ENCODE assay signal across 17 mouse cellular contexts in genomic region chr5:72938421-72938820, GRCm38 (mm10). TPM values are rescaled to one million over a fixed set of nuclear protein-coding genes. Genes with fewer than 3 reads are reported as not detected.
DNase-seq lines count a peak whose midpoint lies in the region; TF ChIP-seq lines count a peak whose summit lies in the region.
"Not testable (repeated sequence)": the region's sequence is repeated elsewhere in the genome, so short reads cannot be mapped to it uniquely, and the experiment has no call there.
"Had no signal": no experiment of that assay in that cellular context is flagged by ENCODE, and none has a peak within 500 bp of the region (broad histone marks: within the 10 kb centered on the region; RNA-seq: fewer than 3 reads in every experiment).

No protein-coding gene starts in this region.

- not testable (repeated sequence) for TF ChIP-seq CTCF in spleen, adult 2 months (IDR thresholded peaks at IDR 0.05; ENCODE audit: extremely low read depth, insufficient read depth, insufficient read length, insufficient replicate concordance); thymus, adult 2 months (IDR thresholded peaks at IDR 0.05; ENCODE audit: borderline replicate concordance, control insufficient read depth, extremely low read depth, insufficient read depth, low read length, poor library complexity)

- H3K4me1 ChIP-seq in megakaryocyte, embryonic 14.5 days, result peaks cover 61% of the 10 kb centered on the region
- H3K4me1 ChIP-seq in spleen, adult 2 months (ENCODE audit: control insufficient read depth, insufficient read depth, insufficient read length); thymus, adult 2 months (replicated peaks; ENCODE audit: control insufficient read depth, insufficient read depth, low read length): not testable (repeated sequence)

- not testable (repeated sequence) for TF ChIP-seq POLR2A in spleen, adult 2 months (IDR thresholded peaks at IDR 0.05; ENCODE audit: low read depth, low read length); thymus, adult 2 months (IDR thresholded peaks at IDR 0.05; ENCODE audit: control insufficient read depth, extremely low read depth, insufficient read depth, low read length, poor library complexity)

- H3K27ac ChIP-seq in spleen, adult 2 months (ENCODE audit: insufficient read depth, low read length), result 0 out of 2 replicates have a peak overlapping the region, but pooled peaks have one; percentile 32
- not testable (repeated sequence) for H3K27ac ChIP-seq in thymus, adult 2 months (ENCODE audit: control insufficient read depth, insufficient read depth, low read length)

- not testable (repeated sequence) for H3K27me3 ChIP-seq in megakaryocyte, embryonic 14.5 days (replicated peaks); spleen, adult 2 months (ENCODE audit: control insufficient read depth, insufficient read depth, low read length); thymus, adult 2 months (ENCODE audit: control insufficient read depth, insufficient read depth, low read length)

- H3K36me3 ChIP-seq in megakaryocyte, embryonic 14.5 days (replicated peaks; ENCODE audit: low read length), result peaks cover 55% of the 10 kb centered on the region
- not testable (repeated sequence) for H3K36me3 ChIP-seq in spleen, adult 2 months (ENCODE audit: control insufficient read depth, insufficient read depth, low read length); thymus, adult 2 months (ENCODE audit: control insufficient read depth, insufficient read depth, low read length)

- H3K9me3 ChIP-seq in megakaryocyte, embryonic 14.5 days, result not testable (repeated sequence)

- peak; percentile 69 for DNase-seq in CD4-positive, CD25-positive, alpha-beta regulatory T cell, adult 2 months (ENCODE audit: low read depth, low spot score)
- DNase-seq in brain, adult 2 months (ENCODE audit: low read depth, low spot score), result peak; percentile 49
- DNase-seq in spleen, adult 2 months (ENCODE audit: low read depth in 1 of 2, low spot score in 2 of 2), result peak in 1 of 2 experiments; percentile 20
- peak; percentile 39 for DNase-seq in thymus, adult 2 months
- peak; percentile 48 for DNase-seq in thymus, postnatal 25 days

- 64% methylated on average over 3 of the region's 3 CpGs for WGBS in spleen, adult 2 months
- WGBS in thymus, adult 2 months, result 69% methylated on average over 3 of the region's 3 CpGs

- H3K4me3 ChIP-seq in megakaryocyte, embryonic 14.5 days (replicated peaks), result peak overlapping the region; percentile 56
- not testable (repeated sequence) for H3K4me3 ChIP-seq in spleen, adult 2 months (ENCODE audit: extremely low read depth, insufficient read depth, insufficient read length); thymus, adult 2 months (ENCODE audit: control insufficient read depth, insufficient read depth, low read length)

RNA-seq across cellular contexts. Expression of gene Slain2, which starts 24.3 kb away (rescaled TPM):
- polyA plus RNA-seq in megakaryocyte, embryonic 14.5 days (2012; ENCODE audit: insufficient read depth, low replicate concordance), result 23.7 and 28.9 TPM in 2 replicates
- polyA plus RNA-seq in spleen, adult 2 months (2012; rRNA removed), result 10.8 and 11.1 TPM in 2 replicates
- 24.2 and 27.6 TPM in 2 replicates for polyA plus RNA-seq in thymus, adult 2 months (2012; rRNA removed)

RNA-seq across cellular contexts. Expression of gene Gm10135, which starts 36.1 kb away (rescaled TPM):
- not detected in 2 replicates for polyA plus RNA-seq in megakaryocyte, embryonic 14.5 days (2012; ENCODE audit: insufficient read depth, low replicate concordance)
- polyA plus RNA-seq in spleen, adult 2 months (2012; rRNA removed), result not detected in 2 replicates
- not detected in 2 replicates for polyA plus RNA-seq in thymus, adult 2 months (2012; rRNA removed)
- polyA plus RNA-seq: brain, embryonic 14.5 days; embryonic facial prominence, embryonic 11.5 days; embryonic facial prominence, embryonic 15.5 days; erythroblast, embryonic 14.5 days; forebrain, embryonic 10.5 days; forebrain, embryonic 14.5 days; heart, embryonic 13.5 days; heart, postnatal 0 days; hindbrain, embryonic 11.5 days; hindbrain, embryonic 15.5 days; Patski had no signal
